Mouse (Mus musculus) kidney, adult 2 months (tissue): ENCODE results near the gene Ranbp3l.
"Not testable (repeated sequence)": the region's sequence is repeated elsewhere in the genome, so short reads cannot be mapped to it uniquely, and the experiment has no call there.

Experiments used
- CTCF ChIP-seq: fragments of 200-500 bp; conservative IDR thresholded peaks from 2 replicates; pipeline ENCODE4 v1.5.1; 2011; ENCODE audit warnings: low read depth, mild to moderate bottlenecking, control low read depth, low read length, moderate library complexity, mixed read lengths; ENCODE audit not compliant: insufficient read depth, insufficient read length
- POLR2A ChIP-seq: fragments of 200-500 bp; IDR thresholded peaks from one replicate; pipeline ENCODE4 v1.6.1; 2011; ENCODE audit warnings: low read depth, low read length, control low read depth

- TF ChIP-seq POLR2A, CTCF: not testable (repeated sequence)
These were observed 47.7 kb downstream of the Ranbp3l start for GRCm38 (mm10) chr15:9015496-9015895.
